Mouse (Mus musculus) brain, embryonic 14.5 days (tissue): ENCODE data around the gene Fry.

Source experiments
- CTCF ChIP-seq: fragments of 200-500 bp; IDR thresholded peaks from 2 replicates; pipeline ENCODE4 v1.5.1; 2012; ENCODE audit warnings: inconsistent platforms, mild to moderate bottlenecking, moderate library complexity, borderline replicate concordance; ENCODE audit not compliant: insufficient read depth, insufficient read length; ENCODE audit errors: extremely low read depth
- POLR2A ChIP-seq: fragments of 200-500 bp; IDR thresholded peaks from 2 replicates; pipeline ENCODE4 v1.6.1; 2012; ENCODE audit warnings: mild to moderate bottlenecking, inconsistent platforms, borderline replicate concordance; ENCODE audit not compliant: poor library complexity, insufficient read depth, insufficient read length, severe bottlenecking; ENCODE audit errors: extremely low read depth

DNA sequence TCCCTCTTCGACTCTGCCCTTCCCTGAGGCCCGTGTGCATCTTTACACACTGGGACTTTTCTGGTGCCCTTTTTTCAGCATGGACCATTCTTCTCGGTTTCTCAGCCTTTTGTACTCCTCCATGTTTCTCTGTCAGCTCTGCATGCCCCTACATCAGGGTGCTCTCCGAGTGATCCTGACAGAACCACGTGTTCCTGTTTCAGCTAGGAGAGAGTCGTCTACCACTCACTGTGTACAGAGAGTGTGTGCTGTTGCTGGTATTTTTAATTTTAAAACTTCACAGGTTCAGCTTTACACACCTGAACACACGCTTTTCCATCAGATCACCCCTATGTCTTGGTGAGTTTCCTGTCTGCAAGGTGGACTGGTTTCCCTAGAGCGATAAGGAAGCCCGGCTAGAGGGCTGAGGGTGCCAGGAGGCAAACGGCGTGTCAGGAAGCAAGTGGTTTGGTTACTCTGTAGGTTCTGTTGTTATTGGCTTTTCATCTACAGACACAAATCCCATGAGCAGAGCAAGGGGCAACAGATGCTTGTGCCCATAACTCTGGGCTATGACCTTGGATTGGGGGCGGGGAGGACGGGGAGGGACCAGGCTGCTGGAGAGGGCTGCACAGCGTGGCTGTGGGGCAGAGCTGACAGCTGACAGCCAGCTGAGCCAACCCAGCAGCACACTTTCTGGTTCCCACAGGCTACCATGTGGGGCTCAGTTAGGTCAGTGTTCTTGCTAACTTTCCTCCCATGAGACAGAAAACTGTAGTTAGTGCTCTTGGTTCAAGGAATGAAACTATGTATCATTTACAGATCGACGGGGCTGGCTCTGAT lies 3.0 kb upstream of the Fry start:
- TF ChIP-seq POLR2A (no peak), CTCF (no peak)
